Mouse (Mus musculus) liver, embryonic 14.5 days (tissue): ENCODE results near the gene Clpb.

ENCODE experiments used
- CTCF ChIP-seq: IDR thresholded peaks from 2 replicates; pipeline ENCODE4 v1.5.1; 2016; ENCODE audit warnings: antibody characterized with exemption, low read depth, control low read depth
- EP300 ChIP-seq: IDR thresholded peaks from 2 replicates; pipeline ENCODE4 v1.6.1; 2016; ENCODE audit warnings: antibody characterized with exemption, low read depth

- no peak for TF ChIP-seq EP300
- no peak for TF ChIP-seq CTCF
Observed at GRCm38 (mm10) chr7:101833352-101833751, 169.9 kb downstream of the Clpb start.
